Mouse (Mus musculus): Measurements from ENCODE around the gene Tcap. TPM values are rescaled to one million over a fixed set of nuclear protein-coding genes. Genes with fewer than 3 reads are reported as not detected.

The Tcap gene
- polyA plus RNA-seq, 1 experiment from 2014 or later: 0.23 TPM

Other genes with a start within 250 kb of the Tcap start
- 28.0 and 32.1 TPM in 2 replicates for gene Fbxl20, start 233.4 kb upstream of the Tcap start, polyA plus RNA-seq (2015; fragmentation: Nextera tagmentation; extraction: Ambion mirVana)
- gene Med1, start 190.5 kb upstream of the Tcap start, polyA plus RNA-seq (2015; fragmentation: Nextera tagmentation; extraction: Ambion mirVana): 67.7 and 75.3 TPM in 2 replicates
- gene Cdk12, start 180.8 kb upstream of the Tcap start, polyA plus RNA-seq (2015; fragmentation: Nextera tagmentation; extraction: Ambion mirVana): 11.6 and 12.3 TPM in 2 replicates
- 110 and 133 TPM in 2 replicates for gene Neurod2, start 54.2 kb upstream of the Tcap start, polyA plus RNA-seq (2015; fragmentation: Nextera tagmentation; extraction: Ambion mirVana)
- 69.7 and 72.4 TPM in 2 replicates for gene Ppp1r1b, start 35.4 kb upstream of the Tcap start, polyA plus RNA-seq (2015; fragmentation: Nextera tagmentation; extraction: Ambion mirVana)
- 52.8 and 56.3 TPM in 2 replicates for gene Stard3, start 25.4 kb upstream of the Tcap start, polyA plus RNA-seq (2015; fragmentation: Nextera tagmentation; extraction: Ambion mirVana)
- 0.21 and 0.86 TPM in 2 replicates for gene Pnmt, start 2.6 kb downstream of the Tcap start, polyA plus RNA-seq (2015; fragmentation: Nextera tagmentation; extraction: Ambion mirVana)
- gene Pgap3, start 16.7 kb downstream of the Tcap start, polyA plus RNA-seq (2015; fragmentation: Nextera tagmentation; extraction: Ambion mirVana): 7.4 and 9.4 TPM in 2 replicates
- gene Erbb2, start 28.7 kb downstream of the Tcap start, polyA plus RNA-seq (2015; fragmentation: Nextera tagmentation; extraction: Ambion mirVana): 4.9 and 6.2 TPM in 2 replicates
- gene Mien1, start 55.2 kb downstream of the Tcap start, polyA plus RNA-seq (2015; fragmentation: Nextera tagmentation; extraction: Ambion mirVana): 243 and 253 TPM in 2 replicates
- gene Grb7, start 62.6 kb downstream of the Tcap start, polyA plus RNA-seq (2015; fragmentation: Nextera tagmentation; extraction: Ambion mirVana): 0.51 and 0.70 TPM in 2 replicates
- not detected in 2 replicates for gene Ikzf3, start 162.2 kb downstream of the Tcap start, polyA plus RNA-seq (2015; fragmentation: Nextera tagmentation; extraction: Ambion mirVana)
- gene Zpbp2, start 167.3 kb downstream of the Tcap start, polyA plus RNA-seq (2015; fragmentation: Nextera tagmentation; extraction: Ambion mirVana): 0.25 TPM in 1 of 2 replicates, not detected in the other
- 122 and 127 TPM in 2 replicates for gene Ormdl3, start 203.6 kb downstream of the Tcap start, polyA plus RNA-seq (2015; fragmentation: Nextera tagmentation; extraction: Ambion mirVana)
- not detected in 2 replicates for gene Lrrc3c, start 214.5 kb downstream of the Tcap start, polyA plus RNA-seq (2015; fragmentation: Nextera tagmentation; extraction: Ambion mirVana)
- gene Gm12355, start 241.8 kb downstream of the Tcap start, polyA plus RNA-seq (2015; fragmentation: Nextera tagmentation; extraction: Ambion mirVana): 0.61 and 1.0 TPM in 2 replicates
- gene Gsdma3, start 242.5 kb downstream of the Tcap start, polyA plus RNA-seq (2015; fragmentation: Nextera tagmentation; extraction: Ambion mirVana): not detected in 2 replicates

Data from forebrain, embryonic 16.5 days (tissue).